Mouse (Mus musculus): Measurements from ENCODE around the gene Mad2l2.

Mad2l2 gene

DNA sequence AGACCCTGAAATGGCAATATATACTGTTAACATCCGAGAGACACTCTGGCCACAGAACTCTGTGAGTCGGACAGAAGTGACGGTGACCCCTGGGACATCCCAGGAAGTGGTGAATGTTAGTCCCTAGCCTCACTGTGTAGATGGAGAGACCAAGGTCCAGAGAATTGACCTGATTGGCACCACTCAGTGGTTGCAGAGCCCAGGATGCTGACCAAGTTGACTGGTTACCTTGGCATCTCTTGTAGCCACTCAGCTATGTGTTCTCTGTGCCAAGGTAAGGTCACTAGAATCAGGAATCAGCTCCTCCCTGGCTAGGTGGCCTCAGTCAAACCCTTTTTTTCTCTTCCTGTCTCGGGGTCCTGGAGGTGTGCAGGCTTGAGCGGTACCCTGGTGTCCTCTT is 13.5 kb downstream of the Mad2l2 start:
- DNase-seq (ENCODE audit: low read depth, low spot score) = no peak

DNA sequence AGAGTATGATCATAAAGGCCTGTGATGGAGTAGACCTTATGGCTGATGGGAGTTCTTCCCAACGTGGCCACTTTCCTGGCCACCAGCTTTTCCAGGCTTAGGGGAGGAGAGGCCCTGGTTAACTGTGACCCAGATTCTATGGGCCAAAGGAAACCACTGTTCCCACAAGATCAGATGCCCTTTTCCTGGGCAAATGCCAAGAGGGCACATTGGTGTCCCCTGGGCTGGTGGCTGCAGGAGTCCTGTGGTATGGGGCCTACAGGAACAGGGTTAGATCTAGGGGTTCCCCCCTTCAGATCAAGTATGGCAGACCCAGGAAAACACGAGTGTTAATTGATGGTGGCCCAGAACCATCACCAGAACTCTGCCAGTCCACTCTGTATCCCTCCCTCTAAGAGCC is 17.5 kb downstream of the Mad2l2 start:
- no peak for DNase-seq (ENCODE audit: low read depth, low spot score)

DNA sequence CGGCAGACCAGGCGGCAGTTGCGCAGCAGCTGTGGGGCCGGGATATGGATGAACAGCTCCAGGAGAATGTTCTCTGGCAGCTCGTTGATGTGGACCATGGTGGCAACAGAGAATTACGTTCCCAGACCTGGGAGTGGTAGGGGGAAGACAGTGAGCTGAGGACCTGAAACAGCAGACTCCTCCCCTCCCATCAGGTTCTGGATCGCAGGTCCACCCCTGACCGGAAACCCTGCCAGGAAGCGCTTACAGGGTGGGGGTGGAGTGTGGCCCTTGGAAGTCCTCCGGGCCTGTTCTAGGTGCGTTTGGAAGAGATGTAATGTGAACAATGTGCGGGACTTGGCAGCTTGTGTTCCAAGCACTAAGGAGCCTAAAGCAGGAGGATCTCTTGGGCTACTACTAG is 19.4 kb downstream of the Mad2l2 start:
- DNase-seq (ENCODE audit: low read depth, low spot score) = no peak

DNA sequence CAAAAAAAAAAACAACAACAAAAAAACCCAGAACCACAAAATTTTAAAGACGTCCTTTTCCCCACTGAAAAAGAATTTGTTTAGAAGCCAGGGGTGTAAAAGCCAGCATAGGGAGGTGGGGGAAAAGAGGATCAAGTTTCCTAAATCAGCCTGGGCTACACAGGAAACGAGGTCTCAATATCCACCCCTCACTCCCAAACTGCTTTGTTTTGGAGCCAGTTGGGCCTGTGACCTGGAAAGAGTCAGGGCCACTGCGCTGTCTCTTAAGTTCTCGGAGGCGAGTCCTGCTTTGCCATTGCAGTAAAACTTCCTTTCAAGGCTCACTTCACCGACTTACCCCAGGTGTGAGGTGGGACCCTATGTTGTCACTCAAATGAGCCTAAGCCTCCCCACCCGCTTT is 20.1 kb downstream of the Mad2l2 start:
- no peak for DNase-seq (ENCODE audit: low read depth, low spot score)

DNA sequence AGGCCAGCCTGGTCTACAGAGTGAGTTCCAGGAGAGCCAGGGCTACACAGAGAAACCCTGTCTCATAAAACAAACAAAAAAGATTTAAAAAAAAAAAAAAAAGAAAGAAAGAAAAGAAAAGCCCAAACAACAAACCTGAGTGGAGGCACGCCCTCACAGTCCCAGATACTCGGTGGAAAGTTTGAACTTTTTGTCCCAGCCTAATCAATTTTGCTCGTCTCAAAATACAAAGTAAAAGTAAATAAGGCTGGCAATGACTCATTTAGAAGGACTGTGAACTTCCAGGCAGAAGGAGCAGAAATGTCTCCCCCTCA is 20.7 kb downstream of the Mad2l2 start:
- no peak for DNase-seq (ENCODE audit: low read depth, low spot score)

DNA sequence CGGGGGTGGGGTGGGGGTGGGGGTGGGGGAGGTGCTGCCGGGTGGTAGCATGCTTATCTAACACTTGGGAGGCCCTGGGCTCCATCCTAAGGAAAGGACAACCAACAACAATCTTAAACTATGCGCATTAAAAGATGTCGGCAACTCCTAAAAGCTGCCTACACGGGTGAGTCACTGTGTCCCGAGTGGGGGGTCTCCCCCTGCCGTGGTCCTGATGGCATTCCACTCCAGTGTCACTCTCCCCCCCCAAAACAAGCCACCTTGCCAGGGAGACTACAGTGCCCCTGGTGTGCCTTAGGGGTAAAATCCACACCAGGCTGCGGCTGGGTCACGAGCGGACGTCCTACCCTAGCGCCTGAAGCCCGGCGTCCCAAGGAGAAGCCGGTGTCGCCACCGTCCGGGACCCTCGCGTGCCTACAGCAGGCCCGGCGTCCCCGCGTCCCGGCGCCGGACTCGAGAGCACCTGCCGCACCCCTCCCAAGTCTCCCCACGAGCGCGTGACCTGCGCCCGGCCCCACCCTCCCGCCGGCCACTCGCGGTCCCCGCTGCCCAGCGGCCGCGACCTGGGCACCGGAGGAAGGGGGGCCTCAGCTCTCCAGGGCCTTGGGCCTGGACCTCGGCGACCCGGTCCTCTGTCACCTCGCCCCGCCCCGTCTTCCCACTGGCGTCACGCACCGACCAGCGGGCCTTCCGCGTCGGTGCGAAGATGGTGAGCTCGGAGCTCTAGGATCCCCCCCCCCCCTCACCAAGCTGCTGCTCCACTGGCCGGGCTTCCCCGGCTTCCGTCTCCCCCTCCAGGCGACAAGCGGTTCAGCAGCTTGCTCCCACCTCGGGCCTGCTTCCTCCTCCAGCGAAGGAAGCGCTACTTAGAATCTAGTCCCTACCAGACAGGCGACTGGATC is 21.3 kb downstream of the Mad2l2 start, which contains the start of gene Fbxo6:
Gene Fbxo6, minus strand, starts transcription at position 874 of the 902 bp plus-strand sequence.
- no peak for DNase-seq (ENCODE audit: low read depth, low spot score)

DNA sequence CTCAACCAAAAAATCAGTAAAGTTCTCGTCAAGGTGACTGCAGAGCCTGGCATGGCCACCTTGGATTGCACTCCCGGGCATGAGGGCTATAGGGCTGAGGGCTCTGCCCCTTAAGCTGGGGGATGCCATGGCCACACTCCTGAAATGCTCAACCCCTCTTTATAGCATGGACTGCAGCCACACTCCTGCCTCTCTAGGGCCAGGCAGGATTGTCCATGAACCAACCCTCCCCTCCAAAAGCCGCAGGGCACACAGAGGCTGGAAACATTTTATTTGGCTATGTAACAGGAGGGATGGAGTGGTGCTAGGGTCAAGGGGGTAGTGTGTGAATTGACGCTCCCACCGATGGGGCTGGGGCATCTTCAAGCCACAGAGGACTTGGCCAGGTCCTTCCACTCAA is 22.4 kb downstream of the Mad2l2 start:
- no peak for DNase-seq (ENCODE audit: low read depth, low spot score)

DNA sequence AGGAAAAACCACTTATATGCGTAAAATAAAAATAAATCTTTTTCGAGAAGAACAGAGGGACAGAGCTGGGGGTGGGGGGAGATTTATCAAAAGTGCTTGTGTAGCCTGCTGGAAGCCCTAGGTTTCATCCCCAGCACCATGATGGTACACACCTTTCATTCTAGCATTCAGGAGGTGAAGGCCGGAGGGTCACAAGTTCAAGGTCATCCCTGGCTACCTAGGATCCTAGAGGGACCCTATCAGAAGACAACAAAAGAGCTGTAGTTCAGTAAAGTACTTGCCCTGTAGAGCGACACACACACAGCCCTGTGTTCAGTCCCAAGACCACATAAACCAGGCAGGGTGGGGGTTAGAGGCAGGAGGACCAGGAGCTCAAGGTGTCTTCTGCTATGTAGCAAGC is 23.8 kb downstream of the Mad2l2 start:
- no peak for DNase-seq (ENCODE audit: low read depth, low spot score)

DNA sequence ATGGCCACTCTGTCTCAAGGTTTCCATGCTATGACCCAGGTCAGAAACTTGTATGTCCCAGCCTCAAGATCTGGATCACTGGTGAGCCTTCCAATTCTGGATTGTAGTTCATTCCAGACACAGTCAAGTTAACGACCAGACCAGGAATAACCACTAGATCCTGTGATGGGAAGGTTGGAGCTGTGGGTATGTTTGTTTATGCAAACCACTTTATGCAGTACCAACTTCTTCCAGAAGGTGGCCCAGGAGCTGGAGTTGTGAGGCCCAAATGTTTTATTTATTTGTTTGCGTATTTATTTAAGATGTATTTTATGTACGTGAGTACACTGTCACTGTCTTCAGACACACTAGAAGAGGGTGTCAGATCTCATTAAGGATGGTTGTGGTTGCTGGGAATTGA is 24.8 kb downstream of the Mad2l2 start:
- no peak for DNase-seq (ENCODE audit: low read depth, low spot score)

DNA sequence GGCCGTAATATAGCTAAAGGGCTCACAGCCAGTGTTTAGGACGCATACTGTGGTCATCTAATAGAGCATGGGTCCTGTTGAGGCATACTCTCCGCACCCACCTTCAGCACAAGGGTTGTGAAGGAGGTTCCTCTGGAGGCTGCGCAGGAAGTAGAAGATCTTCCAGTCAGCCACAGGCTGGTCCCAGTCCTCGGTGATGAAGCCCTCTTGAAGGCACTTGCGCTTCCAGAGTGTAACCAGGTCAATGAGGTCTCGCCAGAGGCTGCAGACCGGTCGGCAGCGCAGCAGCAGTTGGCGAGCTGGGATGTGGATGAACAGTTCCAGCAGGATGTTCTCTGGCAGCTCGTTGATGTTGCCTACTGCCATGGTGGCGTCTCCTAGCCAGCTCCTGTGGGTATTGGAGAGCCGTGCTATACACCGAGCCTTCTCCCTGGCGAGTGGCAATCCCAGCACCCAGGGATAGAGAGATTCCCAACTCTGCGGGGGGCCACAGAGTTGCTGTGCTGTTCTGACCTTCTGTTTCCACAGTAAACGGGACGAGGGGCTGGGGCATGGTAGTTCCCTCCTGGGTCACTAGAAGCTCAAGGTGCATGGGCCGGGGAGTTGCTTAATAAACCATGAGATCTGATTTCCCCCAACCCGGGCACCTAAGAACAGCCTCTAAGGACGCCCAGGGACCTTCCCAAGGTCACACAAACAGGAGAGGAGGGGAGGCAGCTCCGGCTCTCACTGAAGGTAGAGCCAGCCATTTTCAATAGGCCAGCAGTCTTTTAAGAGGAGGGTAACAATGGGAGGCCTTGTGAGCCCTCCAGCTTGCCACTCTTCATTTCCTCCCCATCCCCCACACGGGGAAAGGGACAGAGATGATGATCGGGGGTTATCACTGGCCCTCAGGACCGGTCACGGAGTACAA is 28.5 kb downstream of the Mad2l2 start:
- DNase-seq (ENCODE audit: low read depth, low spot score) = no peak

DNA sequence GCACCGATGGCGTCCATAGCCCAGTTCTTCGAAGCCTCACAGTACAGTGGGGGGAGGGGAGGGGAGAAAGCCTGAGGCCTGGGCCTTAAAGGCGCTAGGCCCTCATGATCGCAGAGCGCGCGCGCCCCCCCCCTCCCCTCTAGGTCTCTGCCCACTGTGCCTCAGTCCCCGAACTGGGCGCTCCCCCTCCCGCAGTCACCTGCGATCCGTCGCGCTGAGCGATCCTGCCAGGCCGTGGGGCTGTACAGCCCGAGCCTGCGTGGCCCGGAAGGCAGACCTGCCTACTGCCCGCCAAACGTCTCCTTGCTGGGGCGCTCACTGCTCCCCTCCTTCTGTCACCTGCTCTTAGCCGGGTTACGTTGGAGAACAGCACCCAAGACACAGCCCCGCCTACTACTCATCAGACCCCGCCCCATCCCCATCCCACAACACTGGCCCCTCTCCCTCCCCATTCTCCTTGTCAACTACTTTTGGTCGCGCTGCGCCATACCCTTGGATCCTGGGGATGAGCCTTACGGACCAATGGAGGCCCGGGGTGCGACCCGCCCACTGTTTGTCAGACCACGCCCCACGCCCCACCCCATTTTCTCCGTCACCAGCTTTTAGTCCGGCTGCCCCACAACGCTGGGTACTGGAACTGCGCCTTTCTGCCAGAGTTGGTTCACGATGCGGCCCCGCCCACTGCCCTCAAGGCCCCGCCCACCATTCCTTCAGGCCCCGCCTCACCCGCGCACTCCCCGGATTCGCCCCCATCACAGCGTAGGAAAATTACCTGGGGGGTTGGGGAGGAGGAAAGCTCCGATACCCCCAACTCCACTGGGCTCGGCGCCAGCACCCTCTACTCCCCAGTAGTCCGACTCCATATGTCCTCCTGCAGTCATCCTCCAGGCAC is 29.6 kb downstream of the Mad2l2 start:
- DNase-seq (ENCODE audit: low read depth, low spot score) = peak; percentile 97

DNA sequence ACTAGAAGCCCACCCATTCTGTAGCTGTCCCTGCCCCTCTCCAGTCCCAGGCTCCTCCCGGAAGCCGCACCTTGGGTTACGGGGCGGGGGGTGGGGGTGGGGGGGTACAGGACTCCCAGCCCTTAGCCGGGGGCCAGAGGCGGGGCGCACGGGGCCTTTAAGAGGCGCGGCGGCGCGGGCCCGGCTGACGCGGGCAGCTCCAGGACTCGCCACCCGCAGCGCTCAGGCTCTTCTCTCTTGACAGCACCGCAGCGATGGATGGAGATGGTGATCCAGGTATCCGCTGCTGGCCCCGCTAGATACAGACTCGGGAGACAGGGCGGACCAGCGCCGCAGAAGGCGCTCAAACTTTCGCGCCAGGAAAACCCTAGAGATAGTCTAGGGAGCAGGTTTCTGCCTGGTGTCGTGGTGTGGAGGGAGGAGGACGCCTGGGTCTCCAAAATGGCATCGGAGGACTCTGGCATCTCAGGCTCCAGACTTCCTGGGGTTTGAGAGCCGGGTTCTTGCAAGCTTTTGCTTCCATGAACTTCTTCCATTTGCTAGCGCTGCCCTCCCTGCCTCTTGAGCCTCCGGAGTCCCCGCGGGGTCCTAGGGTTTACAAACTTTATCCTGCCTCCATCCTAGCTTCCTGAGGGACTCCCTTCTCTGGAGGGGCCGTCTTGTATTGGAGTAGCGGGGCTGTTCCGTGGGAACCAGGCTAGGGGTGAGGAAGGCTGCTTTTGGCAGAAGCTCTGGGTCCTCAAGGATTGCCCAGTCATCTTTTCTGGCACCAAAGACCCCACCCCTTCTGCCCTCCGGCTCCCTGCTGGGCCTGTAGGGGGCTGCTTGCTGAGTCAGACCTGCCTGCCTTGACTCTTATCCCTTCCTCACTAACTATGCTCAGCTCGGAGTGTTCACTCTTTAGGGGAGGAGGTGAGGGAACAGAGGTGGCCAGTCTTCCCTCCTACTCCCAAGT is 30.5 kb downstream of the Mad2l2 start, which contains the start of the genes Fbxo44 and Fbxo2:
Gene Fbxo44, minus strand, starts transcription at position 47 of the 955 bp plus-strand sequence.
Gene Fbxo2, plus strand, starts transcription at position 186 of the 955 bp plus-strand sequence.
- DNase-seq (ENCODE audit: low read depth, low spot score) = no peak

DNA sequence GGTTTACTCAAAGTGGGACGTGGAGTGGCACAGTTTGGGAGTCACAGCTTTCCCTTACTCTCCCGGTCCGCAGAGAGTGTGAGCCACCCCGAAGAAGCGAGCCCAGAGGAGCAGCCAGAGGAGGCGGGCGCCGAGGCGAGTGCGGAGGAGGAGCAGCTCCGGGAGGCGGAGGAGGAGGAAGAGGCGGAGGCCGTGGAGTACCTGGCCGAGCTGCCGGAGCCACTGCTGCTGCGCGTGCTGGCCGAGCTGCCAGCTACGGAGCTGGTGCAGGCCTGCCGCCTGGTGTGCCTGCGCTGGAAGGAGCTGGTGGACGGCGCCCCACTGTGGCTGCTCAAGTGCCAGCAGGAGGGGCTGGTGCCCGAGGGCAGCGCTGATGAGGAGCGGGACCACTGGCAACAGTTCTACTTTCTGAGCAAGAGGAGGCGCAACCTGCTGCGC is 33.8 kb downstream of the Mad2l2 start:
- no peak for DNase-seq (ENCODE audit: low read depth, low spot score)

DNA sequence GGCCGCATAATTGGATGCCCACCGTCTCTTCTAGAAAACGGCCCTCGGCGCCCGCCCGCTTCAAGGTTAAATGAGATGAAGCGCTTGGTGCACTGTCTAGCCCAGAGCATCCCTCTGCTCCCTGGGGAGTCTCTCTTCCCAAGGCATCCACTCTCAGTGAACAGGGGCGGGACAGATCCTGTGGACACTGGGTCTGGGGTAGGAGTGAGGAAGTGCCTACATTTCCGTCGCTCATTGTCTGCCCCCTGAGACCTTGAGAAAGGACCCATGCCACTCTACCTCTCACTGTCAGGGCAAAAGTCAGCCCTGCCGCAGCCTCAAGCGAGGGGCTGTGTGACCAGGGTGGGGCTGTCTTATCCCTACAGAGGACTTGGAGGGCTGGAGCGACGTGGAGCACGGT is 34.3 kb downstream of the Mad2l2 start:
- DNase-seq (ENCODE audit: low read depth, low spot score) = no peak

DNA sequence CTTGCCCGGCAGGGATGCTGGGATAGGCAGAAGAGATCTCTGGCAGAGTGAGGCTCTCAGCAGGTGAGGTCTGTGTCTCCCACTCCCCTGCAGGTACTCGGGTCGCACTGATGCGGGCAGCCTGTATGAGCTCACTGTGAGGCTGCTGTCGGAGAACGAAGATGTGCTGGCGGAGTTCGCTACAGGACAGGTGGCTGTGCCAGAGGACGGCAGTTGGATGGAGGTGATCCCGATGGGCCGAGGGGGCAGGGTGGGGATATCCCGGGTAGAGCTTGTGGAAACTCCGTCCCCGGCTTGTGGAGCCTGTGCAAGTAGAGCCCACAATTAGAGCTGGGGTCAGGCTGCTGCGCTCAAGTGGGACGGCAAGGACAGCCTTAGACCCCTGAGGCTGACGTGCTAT is 35.4 kb downstream of the Mad2l2 start:
- no peak for DNase-seq (ENCODE audit: low read depth, low spot score)

DNA sequence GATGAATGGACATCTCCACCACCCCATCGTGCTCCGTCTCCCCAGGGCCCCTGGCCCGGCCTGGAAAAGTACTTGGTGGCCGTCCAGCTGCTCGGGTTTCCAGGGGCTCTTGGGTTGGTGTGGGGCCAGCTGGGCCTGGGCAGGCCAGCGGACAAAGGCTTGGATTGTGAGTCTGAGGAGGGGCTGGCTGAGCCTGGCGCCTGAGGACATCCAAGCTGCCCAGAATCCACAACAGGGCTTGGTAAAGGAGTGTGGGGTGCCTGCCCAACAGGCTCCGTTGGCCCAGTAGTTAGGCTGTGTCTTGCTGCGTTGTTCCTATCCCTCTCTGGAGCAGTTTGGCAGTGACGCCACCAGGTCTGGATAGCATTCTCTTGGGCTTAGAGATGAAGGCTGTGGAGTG is 36.2 kb downstream of the Mad2l2 start:
- DNase-seq (ENCODE audit: low read depth, low spot score) = no peak

DNA sequence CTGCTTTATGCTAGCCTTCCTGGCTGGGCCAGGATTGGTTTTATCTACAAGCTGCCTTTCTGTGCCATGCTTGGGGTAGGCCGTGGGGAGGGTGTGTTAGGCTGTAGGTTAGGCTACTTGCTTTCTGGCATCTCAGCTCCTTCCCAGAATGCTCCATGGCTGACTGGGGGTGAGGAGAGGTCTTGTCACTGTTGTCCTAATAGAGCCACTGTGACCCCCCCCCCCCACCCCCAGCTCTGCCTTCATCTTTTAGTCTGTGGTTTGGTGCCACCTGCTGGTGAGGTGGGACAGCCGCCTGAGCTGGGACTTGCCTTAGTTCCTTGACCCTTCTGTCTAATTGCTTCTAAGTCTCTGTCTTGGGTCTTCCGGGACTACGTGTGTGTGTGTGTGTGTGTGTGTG is 36.8 kb downstream of the Mad2l2 start:
- no peak for DNase-seq (ENCODE audit: low read depth, low spot score)

DNA sequence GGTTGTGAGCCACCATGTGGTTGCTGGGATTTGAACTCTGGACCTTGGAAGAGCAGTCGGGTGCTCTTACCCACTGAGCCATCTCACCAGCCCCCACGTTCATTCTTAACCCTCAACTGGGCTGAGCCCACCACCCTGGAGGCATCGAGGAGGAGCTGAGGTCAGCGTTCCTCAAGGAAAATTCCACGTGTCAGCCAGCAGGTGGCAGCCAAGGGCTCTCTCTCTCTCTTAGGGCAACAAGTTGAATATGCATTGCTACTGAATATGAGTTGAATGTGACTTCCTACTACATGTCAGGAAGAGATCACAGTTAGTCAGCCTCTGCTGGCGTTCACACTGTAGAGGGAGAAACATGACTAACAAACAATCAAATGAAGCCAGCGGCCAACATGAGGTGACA is 38.1 kb downstream of the Mad2l2 start:
- DNase-seq (ENCODE audit: low read depth, low spot score) = no peak

DNA sequence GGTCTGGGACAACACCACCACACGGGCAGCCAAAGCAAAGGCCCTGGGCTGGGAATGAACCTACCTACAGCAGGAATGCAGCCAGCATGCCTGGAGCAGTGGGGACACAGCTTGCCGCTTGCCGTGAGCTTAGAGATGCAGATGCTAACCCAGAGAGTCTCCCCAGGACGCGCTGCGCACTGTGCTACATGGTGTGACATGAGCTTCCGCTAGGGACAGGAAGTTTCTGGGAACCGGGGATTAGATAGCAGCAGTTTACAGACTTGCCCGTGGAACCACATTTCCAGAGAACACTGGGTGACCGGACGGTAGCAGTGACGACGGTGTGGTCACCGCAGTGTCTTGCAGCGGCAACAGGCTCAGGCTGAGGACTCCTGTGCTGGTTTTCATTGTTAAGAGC is 39.4 kb downstream of the Mad2l2 start:
- no peak for DNase-seq (ENCODE audit: low read depth, low spot score)

DNA sequence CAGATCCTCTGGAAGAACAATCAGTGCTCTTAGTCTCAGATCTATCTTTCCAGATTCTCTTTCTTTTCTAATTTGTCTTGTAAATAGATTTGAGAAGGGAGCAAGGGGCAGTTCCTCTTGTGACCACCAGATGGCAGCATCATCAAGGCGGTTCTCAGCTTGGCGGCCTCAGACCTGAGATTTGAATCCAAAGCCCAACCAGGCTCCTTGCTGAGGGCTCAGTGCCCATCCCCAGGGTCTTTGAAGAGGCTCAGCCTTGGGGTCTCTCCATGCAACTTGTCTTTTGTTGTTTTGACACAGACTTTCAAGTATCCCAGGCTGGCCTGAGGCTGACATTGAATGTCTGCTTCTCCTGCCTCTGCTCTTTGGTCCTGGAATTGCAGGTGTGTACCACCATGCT is 40.7 kb downstream of the Mad2l2 start:
- no peak for DNase-seq (ENCODE audit: low read depth, low spot score)

All from WW6 (cell line).